Mouse (Mus musculus) forebrain, embryonic 16.5 days (tissue): ENCODE measurements at regions not wholly inside any gene's neighbourhood (a gene's known extent, or its start where the extent isn't known, plus 50 kb on each side); places are given as distances from the start of the nearest gene placed in this dataset.

Source experiments
- ATAC-seq: fragments of 200-750 bp; cut with Nextera tagmentation; 2 replicates; pipeline ENCODE4 v1.8.0; 2017; ENCODE audit warnings: mild to moderate bottlenecking, moderate library complexity
- H3K27ac ChIP-seq: fragments of 300-500 bp; sonication (generic); 2 replicates; pipeline ENCODE4 v1.5.1; 2014; ENCODE audit warnings: low read length, control low read depth
- H3K27me3 ChIP-seq: fragments of 300-500 bp; sonication (generic); replicated peaks from 2 replicates; pipeline ENCODE4 v1.6.1; 2014; ENCODE audit warnings: low read length; ENCODE audit not compliant: control insufficient read depth, insufficient read depth
- H3K36me3 ChIP-seq: fragments of 300-500 bp; sonication (generic); 2 replicates; pipeline ENCODE4 v1.6.1; 2014; ENCODE audit not compliant: control insufficient read depth, insufficient read depth
- H3K4me1 ChIP-seq: fragments of 300-500 bp; sonication (generic); replicated peaks from 2 replicates; pipeline ENCODE4 v1.6.1; 2014; ENCODE audit warnings: low read length; ENCODE audit not compliant: control insufficient read depth, insufficient read depth
- H3K4me2 ChIP-seq: fragments of 300-500 bp; sonication (generic); 2 replicates; pipeline ENCODE4 v1.6.1; 2014; ENCODE audit warnings: mild to moderate bottlenecking, low read length, control low read depth
- H3K4me3 ChIP-seq: fragments of 300-500 bp; sonication (generic); replicated peaks from 2 replicates; pipeline ENCODE4 v1.5.1; 2014; ENCODE audit warnings: mild to moderate bottlenecking, low read length, control low read depth
- H3K9ac ChIP-seq: fragments of 300-500 bp; sonication (generic); replicated peaks from 2 replicates; pipeline ENCODE4 v1.6.1; 2014; ENCODE audit warnings: low read depth, low read length, control low read depth
- H3K9me3 ChIP-seq: fragments of 300-500 bp; sonication (generic); 2 replicates; pipeline ENCODE4 v1.6.1; 2016; ENCODE audit warnings: low read length; ENCODE audit not compliant: control insufficient read depth
- WGBS: fragments of 180-500 bp; shearing (Covaris S2); extraction: QIAGEN DNeasy Blood & Tissue Kit; methylation state at CpG from one replicate; pipeline ENCODE4 v1.1.7; 2014; 5-methylcytosine and 5-hydroxymethylcytosine counted together

- Histone ChIP-seq H3K27me3 (peaks cover 4% of the 10 kb centered on the region; the same call in 1 of the 2 replicates), H3K9me3 (no peaks in the 10 kb centered on the region), H3K4me1 (peaks cover 6% of the 10 kb centered on the region), H3K4me3 (peak overlapping the region; percentile 27), H3K4me2 (peak overlapping the region; percentile 49), H3K36me3 (no peaks in the 10 kb centered on the region), H3K9ac (no peak overlapping the region), H3K27ac (no peak overlapping the region)
- ATAC-seq: 0 out of 2 replicates have a peak, but pooled peaks have one; percentile 58
- WGBS: 4% methylated on average over 29 of the region's 29 CpGs
Observed at GRCm38 (mm10) chr5:126787706-126788610, 453.6 kb upstream of the Tmem132c start.

GRCm38 (mm10) chr5:126799698-126800279 is 441.8 kb upstream of the Tmem132c start:
- no peak overlapping the region for H3K4me3 ChIP-seq
- no peak overlapping the region for H3K27ac ChIP-seq
- WGBS: 79% methylated on average over 8 of the region's 8 CpGs
- no peaks in the 10 kb centered on the region for H3K27me3 ChIP-seq
- H3K4me1 ChIP-seq: no peaks in the 10 kb centered on the region
- H3K9ac ChIP-seq: no peak overlapping the region
- no peaks in the 10 kb centered on the region for H3K9me3 ChIP-seq
- H3K36me3 ChIP-seq: no peaks in the 10 kb centered on the region
- no peak for ATAC-seq
- no peak overlapping the region for H3K4me2 ChIP-seq

- Histone ChIP-seq H3K4me3 (no peak overlapping the region), H3K27me3 (no peaks in the 10 kb centered on the region), H3K9me3 (peaks cover 2% of the 10 kb centered on the region; the same call in 1 of the 2 replicates), H3K4me2 (no peak overlapping the region), H3K9ac (no peak overlapping the region), H3K27ac (no peak overlapping the region), H3K4me1 (no peaks in the 10 kb centered on the region), H3K36me3 (no peaks in the 10 kb centered on the region)
- ATAC-seq: no peak
Observed at GRCm38 (mm10) chr5:126806656-126807055, 435.0 kb upstream of the Tmem132c start.

DNA sequence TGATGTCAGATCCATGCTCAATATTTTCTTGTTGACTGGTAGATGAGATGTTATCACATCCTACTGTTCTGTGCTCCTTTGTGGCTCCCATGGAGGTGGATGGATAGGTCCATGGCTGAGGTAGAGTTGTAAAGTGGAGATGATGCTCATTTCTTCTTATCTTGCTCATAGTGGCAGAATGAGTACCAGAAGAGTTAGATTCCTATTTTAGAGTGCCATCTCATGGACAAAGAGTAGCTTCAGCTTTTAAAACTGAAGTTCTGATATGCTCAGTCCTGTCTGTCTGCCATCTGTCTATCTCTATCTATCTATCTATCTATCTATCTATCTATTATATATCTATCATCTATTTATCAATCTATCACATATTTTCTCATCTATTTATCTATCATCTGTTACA is 425.5 kb upstream of the Tmem132c start:
- ATAC-seq: no peak
- Histone ChIP-seq H3K4me2 (no peak overlapping the region), H3K4me1 (no peaks in the 10 kb centered on the region), H3K36me3 (no peaks in the 10 kb centered on the region), H3K9ac (no peak overlapping the region), H3K27ac (no peak overlapping the region), H3K9me3 (peaks cover 5% of the 10 kb centered on the region; the same call in 1 of the 2 replicates), H3K4me3 (no peak overlapping the region), H3K27me3 (no peaks in the 10 kb centered on the region)

DNA sequence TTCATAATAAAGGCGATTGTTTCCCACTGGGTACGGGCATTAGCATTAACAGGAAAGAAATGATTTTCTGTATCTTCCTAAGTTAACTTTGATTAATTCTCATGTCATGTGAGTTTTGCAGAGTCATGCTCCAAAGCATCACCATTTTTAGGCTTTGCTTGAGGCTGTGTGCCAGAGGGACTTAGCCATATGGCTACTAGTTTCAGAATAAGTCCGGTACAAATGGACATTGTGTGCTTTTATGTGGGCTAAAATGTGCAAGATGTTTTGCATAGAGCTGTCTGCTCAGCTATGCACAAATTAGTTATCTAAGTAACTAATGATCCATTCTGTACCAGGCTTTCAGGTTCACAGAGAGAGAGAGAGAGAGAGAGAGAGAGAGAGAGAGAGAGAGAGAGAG is 406.2 kb upstream of the Tmem132c start:
- H3K9me3 ChIP-seq: no peaks in the 10 kb centered on the region
- no peak overlapping the region for H3K4me2 ChIP-seq
- ATAC-seq: no peak
- 84% methylated on average over 3 of the region's 3 CpGs for WGBS
- H3K9ac ChIP-seq: no peak overlapping the region
- H3K4me3 ChIP-seq: no peak overlapping the region
- no peak overlapping the region for H3K27ac ChIP-seq
- no peaks in the 10 kb centered on the region for H3K4me1 ChIP-seq
- no peaks in the 10 kb centered on the region for H3K36me3 ChIP-seq
- H3K27me3 ChIP-seq: no peaks in the 10 kb centered on the region

- Histone ChIP-seq H3K4me3 (no peak overlapping the region), H3K4me1 (no peaks in the 10 kb centered on the region), H3K27ac (no peak overlapping the region), H3K9me3 (no peaks in the 10 kb centered on the region), H3K36me3 (no peaks in the 10 kb centered on the region), H3K9ac (no peak overlapping the region), H3K27me3 (no peaks in the 10 kb centered on the region), H3K4me2 (no peak overlapping the region)
- ATAC-seq: no peak
- WGBS: 70% methylated on average over 4 of the region's 4 CpGs
Observed at GRCm38 (mm10) chr5:126842606-126843005, 399.0 kb upstream of the Tmem132c start.

GRCm38 (mm10) chr5:126862078-126862477 is 379.5 kb upstream of the Tmem132c start:
- ATAC-seq: no peak
- no peaks in the 10 kb centered on the region for H3K36me3 ChIP-seq
- no peaks in the 10 kb centered on the region for H3K4me1 ChIP-seq
- no peaks in the 10 kb centered on the region for H3K9me3 ChIP-seq
- no peaks in the 10 kb centered on the region for H3K27me3 ChIP-seq
- WGBS: 85% methylated on average over 1 of the region's 1 CpGs
- H3K4me2 ChIP-seq: no peak overlapping the region
- no peak overlapping the region for H3K4me3 ChIP-seq
- H3K27ac ChIP-seq: no peak overlapping the region
- H3K9ac ChIP-seq: no peak overlapping the region

- no peaks in the 10 kb centered on the region for H3K4me1 ChIP-seq
- H3K9me3 ChIP-seq: no peaks in the 10 kb centered on the region
- no peaks in the 10 kb centered on the region for H3K36me3 ChIP-seq
- H3K9ac ChIP-seq: no peak overlapping the region
- ATAC-seq: no peak
- no peak overlapping the region for H3K4me2 ChIP-seq
- no peak overlapping the region for H3K4me3 ChIP-seq
- no peak overlapping the region for H3K27ac ChIP-seq
- no peaks in the 10 kb centered on the region for H3K27me3 ChIP-seq
- WGBS: 88% methylated on average over 1 of the region's 1 CpGs
Observed at GRCm38 (mm10) chr5:126875842-126876241, 365.8 kb upstream of the Tmem132c start.

DNA sequence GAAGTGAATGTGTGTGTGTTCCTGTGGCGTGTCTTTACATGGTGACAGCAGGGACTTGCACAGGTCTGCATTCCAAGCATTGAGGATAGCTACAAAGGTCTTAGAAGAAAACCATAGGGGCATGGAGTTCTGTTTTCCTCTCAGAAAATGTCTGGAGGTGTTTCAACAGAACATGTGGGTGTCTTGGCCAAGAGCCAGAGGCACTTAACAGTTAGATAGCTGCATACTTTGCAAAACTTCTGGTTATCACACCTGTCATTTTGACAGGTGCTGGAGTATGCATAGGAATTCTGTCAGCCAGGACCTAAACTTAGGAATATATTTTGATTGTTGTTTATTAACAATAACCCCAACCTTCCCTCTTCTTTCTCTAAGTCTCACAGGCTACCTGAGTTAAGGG is 350.9 kb upstream of the Tmem132c start:
- H3K9ac ChIP-seq: no peak overlapping the region
- no peak overlapping the region for H3K4me3 ChIP-seq
- WGBS: 64% methylated on average over 1 of the region's 1 CpGs

More for the DNA sequence above, 350.9 kb upstream of the Tmem132c start:
- Histone ChIP-seq H3K9me3 (no peaks in the 10 kb centered on the region), H3K27me3 (no peaks in the 10 kb centered on the region), H3K4me1 (peaks cover 3% of the 10 kb centered on the region; the same call in 1 of the 2 replicates), H3K27ac (no peak overlapping the region), H3K4me2 (no peak overlapping the region), H3K36me3 (no peaks in the 10 kb centered on the region)
- no peak for ATAC-seq
